9 mouse cellular contexts compared by ENCODE assay signal in the genomic region with DNA sequence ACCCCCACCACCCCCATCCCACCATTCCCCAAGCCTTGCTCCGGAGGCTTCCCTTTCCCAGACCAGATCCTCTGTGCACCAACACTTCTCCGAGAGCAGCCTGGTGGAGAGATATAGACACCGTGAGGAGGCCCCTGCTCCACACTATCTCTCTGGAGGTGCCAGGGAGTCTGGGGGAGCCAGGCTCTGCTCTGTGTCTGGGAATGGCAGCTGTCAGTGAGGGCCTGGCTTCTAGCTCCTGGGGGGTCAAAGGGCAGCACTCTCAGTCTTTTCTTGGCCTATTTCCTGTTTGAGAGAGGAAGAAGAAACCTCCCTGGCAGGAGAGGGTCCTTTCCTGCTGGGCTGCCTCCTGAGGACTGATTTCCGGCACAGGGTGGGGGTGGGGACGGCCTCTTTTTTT. TPM values are rescaled to one million over a fixed set of nuclear protein-coding genes. Genes with fewer than 3 reads are reported as not detected.
DNase-seq lines count a peak whose midpoint lies in the region; ATAC-seq and TF ChIP-seq lines count a peak whose summit lies in the region.
"Had no signal": no experiment of that assay in that cellular context is flagged by ENCODE, and none has a peak within 500 bp of the region (broad histone marks: within the 10 kb centered on the region; RNA-seq: fewer than 3 reads in every experiment).

No protein-coding gene starts in this region.

- ATAC-seq in forebrain, embryonic 13.5 days, result no peak
- no peak for ATAC-seq in kidney, embryonic 16.5 days (ENCODE audit: low FRiP score, low TSS enrichment)
- ATAC-seq in erythroid progenitor cell, adult 5-6 weeks (replicated peaks; ENCODE audit: low FRiP score, poor library complexity, severe bottlenecking), result no peak

- WGBS in forebrain, embryonic 10.5 days, result 24% methylated on average over 5 of the region's 5 CpGs
- 33% methylated on average over 5 of the region's 5 CpGs for WGBS in forebrain, embryonic 13.5 days
- 12% methylated on average over 5 of the region's 5 CpGs for WGBS in kidney, embryonic 16.5 days
- WGBS in small intestine, adult 2 months, result 13% methylated on average over 5 of the region's 5 CpGs

- peaks cover 15% of the 10 kb centered on the region for H3K27me3 ChIP-seq in forebrain, embryonic 10.5 days (ENCODE audit: poor library complexity, severe bottlenecking)
- H3K27me3 ChIP-seq in forebrain, embryonic 13.5 days, result no peaks in the 10 kb centered on the region
- no peaks in the 10 kb centered on the region for H3K27me3 ChIP-seq in kidney, embryonic 16.5 days (ENCODE audit: insufficient read depth, low read length)
- H3K27me3 ChIP-seq in small intestine, adult 2 months (ENCODE audit: control insufficient read depth, insufficient read depth, low read length), result no peaks in the 10 kb centered on the region

- no peak for TF ChIP-seq CTCF in small intestine, adult 2 months (IDR thresholded peaks at IDR 0.05; ENCODE audit: extremely low read depth, insufficient read length, insufficient replicate concordance, low read depth, low read length)

- no peak overlapping the region; the same call in 1 of the 2 replicates for H3K9ac ChIP-seq in forebrain, embryonic 13.5 days
- H3K9ac ChIP-seq in kidney, embryonic 16.5 days (replicated peaks; ENCODE audit: low read length), result 0 out of 2 replicates have a peak overlapping the region, but pooled peaks have one; percentile 39

- DNase-seq in forebrain, embryonic 10.5 days (ENCODE audit: extremely low spot score, low spot score), result no peak
- DNase-seq in lung, postnatal 10 days, result peak; percentile 58
- DNase-seq in lung, postnatal 14 days, result no peak
- no peak for DNase-seq in adrenal gland, adult 2 months
- DNase-seq: cerebellum, adult 2 months had no signal

- H3K9me3 ChIP-seq in forebrain, embryonic 10.5 days, result no peaks in the 10 kb centered on the region
- H3K9me3 ChIP-seq in forebrain, embryonic 13.5 days (replicated peaks), result no peaks in the 10 kb centered on the region
- H3K9me3 ChIP-seq in kidney, embryonic 16.5 days (ENCODE audit: low read length), result no peaks in the 10 kb centered on the region

- peaks cover 37% of the 10 kb centered on the region for H3K36me3 ChIP-seq in forebrain, embryonic 10.5 days (replicated peaks)
- H3K36me3 ChIP-seq in forebrain, embryonic 13.5 days (ENCODE audit: poor library complexity, severe bottlenecking), result peaks cover 5% of the 10 kb centered on the region; the same call in 1 of the 2 replicates
- peaks cover 24% of the 10 kb centered on the region; the same call in 1 of the 2 replicates for H3K36me3 ChIP-seq in kidney, embryonic 16.5 days (ENCODE audit: insufficient read depth, low read length)
- H3K36me3 ChIP-seq in small intestine, adult 2 months (ENCODE audit: control insufficient read depth, insufficient read depth, low read length), result no peaks in the 10 kb centered on the region; the same call in 1 of the 2 replicates

- TF ChIP-seq POLR2A in small intestine, adult 2 months (IDR thresholded peaks at IDR 0.05; ENCODE audit: low read depth, low read length), result no peak

- no peak overlapping the region; the same call in 1 of the 2 replicates for H3K4me3 ChIP-seq in forebrain, embryonic 10.5 days
- no peak overlapping the region for H3K4me3 ChIP-seq in forebrain, embryonic 13.5 days
- H3K4me3 ChIP-seq in kidney, embryonic 16.5 days (ENCODE audit: low read length), result no peak overlapping the region
- no peak overlapping the region for H3K4me3 ChIP-seq in small intestine, adult 2 months (ENCODE audit: low read depth, low read length)

- H3K4me2 ChIP-seq in forebrain, embryonic 13.5 days, result no peak overlapping the region
- H3K4me2 ChIP-seq in kidney, embryonic 16.5 days (replicated peaks; ENCODE audit: low read depth, low read length), result no peak overlapping the region

- peak overlapping the region; percentile 79 for H3K27ac ChIP-seq in forebrain, embryonic 10.5 days
- H3K27ac ChIP-seq in forebrain, embryonic 13.5 days, result no peak overlapping the region
- peak overlapping the region; percentile 75 for H3K27ac ChIP-seq in kidney, embryonic 16.5 days (ENCODE audit: low read length)
- H3K27ac ChIP-seq in small intestine, adult 2 months (ENCODE audit: insufficient read depth, low read depth, low read length), result peak overlapping the region; percentile 13; the same call in 1 of the 2 replicates

- H3K4me1 ChIP-seq in forebrain, embryonic 10.5 days, result peaks cover 36% of the 10 kb centered on the region
- peaks cover 26% of the 10 kb centered on the region for H3K4me1 ChIP-seq in forebrain, embryonic 13.5 days
- H3K4me1 ChIP-seq in kidney, embryonic 16.5 days (ENCODE audit: insufficient read depth, low read length), result peaks cover 61% of the 10 kb centered on the region
- peaks cover 33% of the 10 kb centered on the region for H3K4me1 ChIP-seq in small intestine, adult 2 months (ENCODE audit: control insufficient read depth, insufficient read depth, insufficient read length, low read length)

RNA-seq across cellular contexts. Expression of a gene that starts 16.9 kb away (rescaled TPM):
- 11.9 and 13.5 TPM in 2 replicates for polyA plus RNA-seq in forebrain, embryonic 10.5 days (2016; fragmentation: Nextera tagmentation; extraction: Ambion mirVana)
- 5.6 TPM in 2 replicates for polyA plus RNA-seq in forebrain, embryonic 13.5 days (2015; fragmentation: Nextera tagmentation; extraction: Ambion mirVana)
- 20.1 and 21.0 TPM in 2 replicates for polyA plus RNA-seq in kidney, embryonic 16.5 days (2015; fragmentation: Nextera tagmentation; extraction: Ambion mirVana)
- polyA plus RNA-seq in small intestine, adult 2 months (2012; rRNA removed), result 8.1 TPM in 2 replicates
- total RNA-seq in erythroid progenitor cell, adult 5-6 weeks (2015; ENCODE audit: low replicate concordance), result not detected in 2 replicates
- 0.15 and 0.51 TPM in 2 replicates for total RNA-seq in erythroid progenitor cell, adult 5-6 weeks (2017; ENCODE audit: low replicate concordance)
- total RNA-seq in adrenal gland, adult 2 months (2021), result 10 to 100 TPM in 1 of 2 experiments, 1 to 10 TPM in 1; 7.3 to 12.5 TPM
- 16.5 and 20.4 TPM in 2 replicates for polyA plus RNA-seq in adrenal gland, adult 2 months (2012; rRNA removed)

RNA-seq across cellular contexts. Expression of a gene that starts 22.5 kb away (rescaled TPM):
- polyA plus RNA-seq in forebrain, embryonic 10.5 days (2016; fragmentation: Nextera tagmentation; extraction: Ambion mirVana), result 0.43 and 0.62 TPM in 2 replicates
- polyA plus RNA-seq in forebrain, embryonic 13.5 days (2015; fragmentation: Nextera tagmentation; extraction: Ambion mirVana), result 0.19 TPM in 1 of 2 replicates, not detected in the other
- polyA plus RNA-seq in kidney, embryonic 16.5 days (2015; fragmentation: Nextera tagmentation; extraction: Ambion mirVana), result 0.05 and 0.08 TPM in 2 replicates
- 10.2 and 15.4 TPM in 2 replicates for polyA plus RNA-seq in small intestine, adult 2 months (2012; rRNA removed)
- total RNA-seq in erythroid progenitor cell, adult 5-6 weeks (2015; ENCODE audit: low replicate concordance), result not detected in 2 replicates
- 0.39 TPM in 1 of 2 replicates, not detected in the other for total RNA-seq in erythroid progenitor cell, adult 5-6 weeks (2017; ENCODE audit: low replicate concordance)
- 1 to 10 TPM; 1.1 to 1.3 TPM for total RNA-seq in adrenal gland, adult 2 months (2021)
- 1.8 and 2.0 TPM in 2 replicates for polyA plus RNA-seq in adrenal gland, adult 2 months (2012; rRNA removed)

RNA-seq across cellular contexts. Expression of a gene that starts 24.9 kb away (rescaled TPM):
- polyA plus RNA-seq in forebrain, embryonic 10.5 days (2016; fragmentation: Nextera tagmentation; extraction: Ambion mirVana), result 14.4 and 14.9 TPM in 2 replicates
- polyA plus RNA-seq in forebrain, embryonic 13.5 days (2015; fragmentation: Nextera tagmentation; extraction: Ambion mirVana), result 38.2 and 39.2 TPM in 2 replicates
- 34.8 and 39.3 TPM in 2 replicates for polyA plus RNA-seq in kidney, embryonic 16.5 days (2015; fragmentation: Nextera tagmentation; extraction: Ambion mirVana)
- polyA plus RNA-seq in small intestine, adult 2 months (2012; rRNA removed), result 58.8 and 156 TPM in 2 replicates
- total RNA-seq in erythroid progenitor cell, adult 5-6 weeks (2015; ENCODE audit: low replicate concordance), result 12.2 and 13.0 TPM in 2 replicates
- total RNA-seq in erythroid progenitor cell, adult 5-6 weeks (2017; ENCODE audit: low replicate concordance), result 11.0 and 12.8 TPM in 2 replicates
- 10 to 100 TPM in 1 of 2 experiments, 1 to 10 TPM in 1; 5.8 to 12.4 TPM for total RNA-seq in adrenal gland, adult 2 months (2021)
- polyA plus RNA-seq in adrenal gland, adult 2 months (2012; rRNA removed), result 13.0 and 18.2 TPM in 2 replicates

RNA-seq across cellular contexts. Expression of a gene that starts 43.8 kb away (rescaled TPM):
- polyA plus RNA-seq in forebrain, embryonic 10.5 days (2016; fragmentation: Nextera tagmentation; extraction: Ambion mirVana), result 176 and 179 TPM in 2 replicates
- polyA plus RNA-seq in forebrain, embryonic 13.5 days (2015; fragmentation: Nextera tagmentation; extraction: Ambion mirVana), result 170 TPM in 2 replicates
- 157 and 179 TPM in 2 replicates for polyA plus RNA-seq in kidney, embryonic 16.5 days (2015; fragmentation: Nextera tagmentation; extraction: Ambion mirVana)
- 32.3 and 57.1 TPM in 2 replicates for polyA plus RNA-seq in small intestine, adult 2 months (2012; rRNA removed)
- 34.0 and 42.2 TPM in 2 replicates for total RNA-seq in erythroid progenitor cell, adult 5-6 weeks (2015; ENCODE audit: low replicate concordance)
- 17.5 and 40.3 TPM in 2 replicates for total RNA-seq in erythroid progenitor cell, adult 5-6 weeks (2017; ENCODE audit: low replicate concordance)
- total RNA-seq in adrenal gland, adult 2 months (2021), result 10 to 100 TPM; 54.5 to 68.0 TPM
- polyA plus RNA-seq in adrenal gland, adult 2 months (2012; rRNA removed), result 52.0 and 66.6 TPM in 2 replicates
